Mouse (Mus musculus) kidney, embryonic 15.5 days (tissue): Measurements from ENCODE around the gene Neurl4. TPM values are rescaled to one million over a fixed set of nuclear protein-coding genes. Genes with fewer than 3 reads are reported as not detected.
"Not testable (repeated sequence)": the region's sequence is repeated elsewhere in the genome, so short reads cannot be mapped to it uniquely, and the experiment has no call there.

Experiments used
- ATAC-seq: fragments of 200-750 bp; cut with Nextera tagmentation; replicated peaks from 2 replicates; pipeline ENCODE4 v1.8.0; 2017; ENCODE audit warnings: moderate TSS enrichment; ENCODE audit not compliant: low FRiP score
- H3K27ac ChIP-seq: fragments of 300-500 bp; sonication (generic); 2 replicates; pipeline ENCODE4 v1.5.1; 2015; ENCODE audit warnings: mild to moderate bottlenecking, inconsistent platforms
- H3K27me3 ChIP-seq: fragments of 300-500 bp; sonication (generic); 2 replicates; pipeline ENCODE4 v1.6.1; 2015; ENCODE audit warnings: inconsistent platforms
- H3K36me3 ChIP-seq: fragments of 300-500 bp; sonication (generic); 2 replicates; pipeline ENCODE4 v1.6.1; 2015; ENCODE audit warnings: inconsistent platforms
- H3K4me1 ChIP-seq: fragments of 300-500 bp; sonication (generic); 2 replicates; pipeline ENCODE4 v1.6.1; 2015; ENCODE audit warnings: inconsistent platforms
- H3K4me2 ChIP-seq: fragments of 300-500 bp; sonication (generic); 2 replicates; pipeline ENCODE4 v1.6.1; 2015; ENCODE audit warnings: moderate library complexity, mild to moderate bottlenecking, inconsistent platforms
- H3K4me3 ChIP-seq: fragments of 300-500 bp; sonication (generic); replicated peaks from 2 replicates; pipeline ENCODE4 v1.5.1; 2015; ENCODE audit warnings: mild to moderate bottlenecking, inconsistent platforms
- H3K9ac ChIP-seq: fragments of 300-500 bp; sonication (generic); 2 replicates; pipeline ENCODE4 v1.6.1; 2015; ENCODE audit warnings: mild to moderate bottlenecking, inconsistent platforms
- H3K9me3 ChIP-seq: fragments of 300-500 bp; sonication (generic); replicated peaks from 2 replicates; pipeline ENCODE4 v1.6.1; 2016; ENCODE audit warnings: inconsistent platforms
- WGBS: fragments of 180-500 bp; shearing (Covaris S2); methylation state at CpG from one replicate; pipeline ENCODE4 v1.1.7; 2015; ENCODE audit warnings: mixed read lengths; 5-methylcytosine and 5-hydroxymethylcytosine counted together
- polyA plus RNA-seq: library from polyadenylated mRNA; unstranded; fragments of >200 nt; fragmentation: Nextera tagmentation; extraction: Ambion mirVana; gene quantifications from 2 replicates; pipeline ENCODE4 v1.2.1, GENCODE M21; 2015

Gene Neurl4
- 9.3 and 10.8 TPM in 2 replicates for polyA plus RNA-seq

GRCm38 (mm10) chr11:69900471-69901405, at the start of gene Neurl4, which contains the start of gene 2810408A11Rik:
TSS of gene Neurl4 (plus strand) at chr11:69901072.
TSS of gene 2810408A11Rik (minus strand) at chr11:69900987.
- peak within 1 kb of the TSS; percentile 96 for H3K4me3 ChIP-seq
- peak within 1 kb of the TSS; percentile 93 for H3K9ac ChIP-seq
- peaks cover 31% of the 10 kb centered on the region for H3K4me1 ChIP-seq
- no peaks in the 10 kb centered on the region for H3K9me3 ChIP-seq
- H3K27me3 ChIP-seq: no peaks in the 10 kb centered on the region
- ATAC-seq: peak; percentile 97
- WGBS: under 1% methylated on average over 38 of the region's 38 CpGs
- H3K4me2 ChIP-seq: peak within 1 kb of the TSS; percentile 97
- H3K27ac ChIP-seq: peak within 1 kb of the TSS; percentile 99
- peaks cover 24% of the 10 kb centered on the region for H3K36me3 ChIP-seq

- H3K4me1 ChIP-seq: peaks cover 27% of the 10 kb centered on the region
- no peak overlapping the region for H3K9ac ChIP-seq
- no peak overlapping the region for H3K4me2 ChIP-seq
- H3K36me3 ChIP-seq: peaks cover 38% of the 10 kb centered on the region
- 0 out of 2 replicates have a peak, but pooled peaks have one; percentile 42 for ATAC-seq
- 62% methylated on average over 7 of the region's 7 CpGs for WGBS
- H3K27me3 ChIP-seq: peaks cover 13% of the 10 kb centered on the region
- 0 out of 2 replicates have a peak overlapping the region, but pooled peaks have one; percentile 18 for H3K27ac ChIP-seq
- H3K9me3 ChIP-seq: no peaks in the 10 kb centered on the region
- H3K4me3 ChIP-seq: no peak overlapping the region
Measured at GRCm38 (mm10) chr11:69853994-69854393, 46.9 kb upstream of the Neurl4 start.

GRCm38 (mm10) chr11:69854680-69855079, 46.2 kb upstream of the Neurl4 start:
- Histone ChIP-seq H3K27ac (no peak overlapping the region), H3K9me3 (no peaks in the 10 kb centered on the region), H3K4me2 (no peak overlapping the region), H3K36me3 (peaks cover 31% of the 10 kb centered on the region), H3K27me3 (peaks cover 20% of the 10 kb centered on the region), H3K4me3 (no peak overlapping the region), H3K4me1 (peaks cover 28% of the 10 kb centered on the region), H3K9ac (no peak overlapping the region)
- ATAC-seq: no peak
- 82% methylated on average over 10 of the region's 10 CpGs for WGBS

GRCm38 (mm10) chr11:69855347-69855746, 45.5 kb upstream of the Neurl4 start:
- H3K9me3 ChIP-seq: no peaks in the 10 kb centered on the region
- peaks cover 28% of the 10 kb centered on the region for H3K4me1 ChIP-seq
- peak; percentile 77 for ATAC-seq
- H3K36me3 ChIP-seq: peaks cover 25% of the 10 kb centered on the region
- no peak overlapping the region for H3K9ac ChIP-seq
- H3K4me2 ChIP-seq: peak overlapping the region; percentile 39
- 27% methylated on average over 16 of the region's 16 CpGs for WGBS
- no peak overlapping the region for H3K4me3 ChIP-seq
- H3K27ac ChIP-seq: 0 out of 2 replicates have a peak overlapping the region, but pooled peaks have one; percentile 7
- peaks cover 23% of the 10 kb centered on the region for H3K27me3 ChIP-seq

GRCm38 (mm10) chr11:69858113-69858998, 42.5 kb upstream of the Neurl4 start, which contains the start of gene Tnk1:
TSS of gene Tnk1 (minus strand) at chr11:69858730.
- Histone ChIP-seq H3K27me3 (peaks cover 23% of the 10 kb centered on the region), H3K4me1 (peaks cover 23% of the 10 kb centered on the region), H3K9me3 (no peaks in the 10 kb centered on the region), H3K4me2 (peak within 1 kb of the TSS; percentile 51), H3K9ac (peak within 1 kb of the TSS; percentile 39; the same call in 1 of the 2 replicates), H3K27ac (peak within 1 kb of the TSS; percentile 41), H3K4me3 (peak within 1 kb of the TSS; percentile 38), H3K36me3 (no peaks in the 10 kb centered on the region)
- WGBS: 19% methylated on average over 30 of the region's 30 CpGs
- ATAC-seq: peak; percentile 61

GRCm38 (mm10) chr11:69863729-69864128, 37.1 kb upstream of the Neurl4 start:
- not testable (repeated sequence) for H3K27ac ChIP-seq, H3K4me3 ChIP-seq, H3K4me1 ChIP-seq, H3K9ac ChIP-seq, H3K4me2 ChIP-seq, H3K9me3 ChIP-seq, H3K36me3 ChIP-seq, ATAC-seq
- WGBS: 52% methylated on average over 3 of the region's 3 CpGs
- H3K27me3 ChIP-seq: peaks cover 12% of the 10 kb centered on the region

GRCm38 (mm10) chr11:69864138-69864860, 36.6 kb upstream of the Neurl4 start:
- no peak for ATAC-seq
- no peaks in the 10 kb centered on the region; the same call in 1 of the 2 replicates for H3K4me1 ChIP-seq
- no peaks in the 10 kb centered on the region for H3K9me3 ChIP-seq
- H3K4me3 ChIP-seq: no peak overlapping the region
- no peak overlapping the region for H3K4me2 ChIP-seq
- WGBS: 39% methylated on average over 8 of the region's 8 CpGs
- peaks cover 6% of the 10 kb centered on the region; the same call in 1 of the 2 replicates for H3K27me3 ChIP-seq
- H3K27ac ChIP-seq: no peak overlapping the region
- no peaks in the 10 kb centered on the region for H3K36me3 ChIP-seq
- H3K9ac ChIP-seq: no peak overlapping the region

GRCm38 (mm10) chr11:69865561-69865960, 35.3 kb upstream of the Neurl4 start:
- no peak for ATAC-seq
- no peak overlapping the region for H3K4me2 ChIP-seq
- WGBS: 82% methylated on average over 9 of the region's 9 CpGs

GRCm38 (mm10) chr11:69867335-69867734, 33.5 kb upstream of the Neurl4 start:
- no peak for ATAC-seq

More at GRCm38 (mm10) chr11:69865561-69865960, 35.3 kb upstream of the Neurl4 start:
- H3K9me3 ChIP-seq: no peaks in the 10 kb centered on the region
- H3K4me1 ChIP-seq: no peaks in the 10 kb centered on the region; the same call in 1 of the 2 replicates
- no peaks in the 10 kb centered on the region for H3K36me3 ChIP-seq
- H3K27ac ChIP-seq: no peak overlapping the region
- no peaks in the 10 kb centered on the region for H3K27me3 ChIP-seq
- H3K4me3 ChIP-seq: no peak overlapping the region
- no peak overlapping the region for H3K9ac ChIP-seq

GRCm38 (mm10) chr11:69870289-69871069, 30.4 kb upstream of the Neurl4 start:
- Histone ChIP-seq H3K4me1 (no peaks in the 10 kb centered on the region), H3K4me2 (no peak overlapping the region), H3K27me3 (no peaks in the 10 kb centered on the region), H3K4me3 (no peak overlapping the region), H3K9ac (no peak overlapping the region), H3K27ac (no peak overlapping the region), H3K36me3 (no peaks in the 10 kb centered on the region), H3K9me3 (no peaks in the 10 kb centered on the region)
- no peak for ATAC-seq
- WGBS: 91% methylated on average over 2 of the region's 2 CpGs

More at GRCm38 (mm10) chr11:69867335-69867734, 33.5 kb upstream of the Neurl4 start:
- Histone ChIP-seq H3K9me3 (no peaks in the 10 kb centered on the region), H3K27me3 (no peaks in the 10 kb centered on the region), H3K4me2 (no peak overlapping the region), H3K4me3 (no peak overlapping the region), H3K27ac (no peak overlapping the region), H3K36me3 (no peaks in the 10 kb centered on the region), H3K4me1 (no peaks in the 10 kb centered on the region; the same call in 1 of the 2 replicates), H3K9ac (no peak overlapping the region)
- 74% methylated on average over 9 of the region's 9 CpGs for WGBS
